8 mouse cellular contexts compared by ENCODE assay signal in genomic region chr6:31371140-31371539, GRCm38 (mm10). TPM values are rescaled to one million over a fixed set of nuclear protein-coding genes. Genes with fewer than 3 reads are reported as not detected.
DNase-seq lines count a peak whose midpoint lies in the region; TF ChIP-seq lines count a peak whose summit lies in the region.

No protein-coding gene starts in this region.

- WGBS in heart, embryonic 10.5 days, result 74% methylated on average over 3 of the region's 3 CpGs

- H3K9ac ChIP-seq in ES-Bruce4 (ENCODE audit: low read depth, poor library complexity, severe bottlenecking), result peak overlapping the region; percentile 17

- no peaks in the 10 kb centered on the region for H3K27me3 ChIP-seq in ES-Bruce4 (ENCODE audit: control insufficient read depth, insufficient read depth, low read length, poor library complexity, severe bottlenecking)
- H3K27me3 ChIP-seq in heart, embryonic 10.5 days (ENCODE audit: insufficient read depth, poor library complexity, severe bottlenecking), result no peaks in the 10 kb centered on the region

- no peak for TF ChIP-seq CTCF in ES-Bruce4 (IDR thresholded peaks at IDR 0.05; ENCODE audit: low read depth, low read length)

- no peak overlapping the region for H3K4me3 ChIP-seq in ES-Bruce4 (ENCODE audit: low read depth, low read length)
- H3K4me3 ChIP-seq in heart, embryonic 10.5 days, result no peak overlapping the region

- H3K27ac ChIP-seq in ES-Bruce4 (ENCODE audit: insufficient read depth, low read length), result peak overlapping the region; percentile 87
- peak overlapping the region; percentile 59 for H3K27ac ChIP-seq in heart, embryonic 10.5 days

- no peak for TF ChIP-seq POLR2A in ES-Bruce4 (IDR thresholded peaks at IDR 0.05; ENCODE audit: insufficient read depth, low read length)

- no peaks in the 10 kb centered on the region for H3K36me3 ChIP-seq in ES-Bruce4 (ENCODE audit: control insufficient read depth, insufficient read depth, low read length, poor library complexity, severe bottlenecking)
- no peaks in the 10 kb centered on the region for H3K36me3 ChIP-seq in heart, embryonic 10.5 days

- TF ChIP-seq EP300 in ES-Bruce4 (IDR thresholded peaks at IDR 0.05; ENCODE audit: insufficient read depth, low read depth, low read length), result 0 out of 2 replicates have a peak, but pooled peaks have one; percentile 65

- peak; percentile 23 for DNase-seq in adrenal gland, postnatal 14 days
- no peak for DNase-seq in adrenal gland, adult 8-10 months
- DNase-seq in heart, embryonic 10.5 days (ENCODE audit: low spot score), result no peak
- peak; percentile 47 for DNase-seq in kidney, postnatal 10 days
- no peak for DNase-seq in right cerebral cortex, postnatal 36 days (ENCODE audit: low spot score in 2 of 2)
- DNase-seq in urinary bladder, postnatal 36 days (ENCODE audit: low spot score in 2 of 2), result no peak
- no peak for DNase-seq in c-Kit-positive CD71-positive TER-119-positive erythroid progenitor cells, embryonic 14.5 days (ENCODE audit: low spot score)

- H3K4me1 ChIP-seq in ES-Bruce4 (ENCODE audit: control insufficient read depth, insufficient read depth, low read length), result peaks cover 6% of the 10 kb centered on the region
- peaks cover 27% of the 10 kb centered on the region for H3K4me1 ChIP-seq in heart, embryonic 10.5 days

- H3K9me3 ChIP-seq in ES-Bruce4 (replicated peaks; ENCODE audit: control insufficient read depth, insufficient read depth, low read length, poor library complexity, severe bottlenecking), result no peaks in the 10 kb centered on the region
- H3K9me3 ChIP-seq in heart, embryonic 10.5 days, result no peaks in the 10 kb centered on the region

RNA-seq across cellular contexts. Expression of gene Mkln1, which starts 27.4 kb away (rescaled TPM):
- 164 and 176 TPM in 2 replicates for total RNA-seq in adrenal gland, postnatal 14 days (2021)
- total RNA-seq in adrenal gland, adult 8-10 months (2022), result 100 to 1,000 TPM; 161 to 201 (median 178) TPM
- 143 and 153 TPM in 2 replicates for polyA plus RNA-seq in ES-Bruce4 (2011; ENCODE audit: insufficient read depth, insufficient read length, low read depth, missing spikeins)
- polyA plus RNA-seq in heart, embryonic 10.5 days (2016; fragmentation: Nextera tagmentation; extraction: Ambion mirVana), result 210 and 228 TPM in 2 replicates

Comparison
In these comparisons a context has a peak if more than half of its experiments do, and no peak if none do; other contexts are left out.
1. DNase-seq: peak in adrenal gland, postnatal 14 days (single experiment) and kidney, postnatal 10 days (single experiment); none in adrenal gland, adult 8-10 months (single experiment), heart, embryonic 10.5 days (single experiment), right cerebral cortex, postnatal 36 days (0 of 2), urinary bladder, postnatal 36 days (0 of 2) and c-Kit-positive CD71-positive TER-119-positive erythroid progenitor cells, embryonic 14.5 days (single experiment).